Mouse (Mus musculus) MEL (cell line): ENCODE data around the gene Pla2g3.

Experiments
- CHD2 ChIP-seq: IDR thresholded peaks from 2 replicates; pipeline ENCODE4 v1.6.1; 2011; ENCODE audit warnings: low read length, improper control_type of control experiment
- CTCF ChIP-seq, 3 experiments: IDR thresholded peaks in 2 of 3; conservative IDR thresholded peaks in 1 of 3; 2 replicates each; pipeline ENCODE4 v1.5.1; 2011 to 2012; ENCODE audit warnings: low read length in 3 of 3, low read depth in 2 of 3, mild to moderate bottlenecking in 2 of 3, improper control_type of control experiment in 1 of 3, inconsistent platforms in 1 of 3, mixed read lengths in 1 of 3, moderate library complexity in 1 of 3; ENCODE audit not compliant: control insufficient read depth in 1 of 3, insufficient read depth in 1 of 3, poor library complexity in 1 of 3, severe bottlenecking in 1 of 3
- E2F4 ChIP-seq: IDR thresholded peaks from 2 replicates; pipeline ENCODE4 v1.6.1; 2011; ENCODE audit warnings: low read depth, low read length, improper control_type of control experiment, borderline replicate concordance
- EP300 ChIP-seq, 2 experiments: IDR thresholded peaks; 2 replicates each; pipeline ENCODE4 v1.6.1; 2011; ENCODE audit warnings: improper control_type of control experiment in 2 of 2, low read length in 2 of 2, low read depth in 1 of 2, mild to moderate bottlenecking in 1 of 2
- HCFC1 ChIP-seq: IDR thresholded peaks from 2 replicates; pipeline ENCODE4 v1.6.1; 2012; ENCODE audit warnings: low read depth, mild to moderate bottlenecking, inconsistent platforms, low read length, improper control_type of control experiment, moderate library complexity
- MAX ChIP-seq: IDR thresholded peaks from 2 replicates; pipeline ENCODE4 v1.6.1; 2011; ENCODE audit warnings: low read length, improper control_type of control experiment
- MAZ ChIP-seq: IDR thresholded peaks from 2 replicates; pipeline ENCODE4 v1.6.1; 2012; ENCODE audit warnings: low read depth, mild to moderate bottlenecking, inconsistent platforms, low read length, improper control_type of control experiment
- MEF2A ChIP-seq: IDR thresholded peaks from 2 replicates; pipeline ENCODE4 v1.6.1; 2014; ENCODE audit warnings: low read depth, mild to moderate bottlenecking, inconsistent platforms, low read length, improper control_type of control experiment; ENCODE audit not compliant: poor library complexity, insufficient replicate concordance, severe bottlenecking; ENCODE audit errors: extremely low read depth
- MXI1 ChIP-seq: IDR thresholded peaks from 2 replicates; pipeline ENCODE4 v1.6.1; 2011; ENCODE audit warnings: mild to moderate bottlenecking, low read depth, low read length, improper control_type of control experiment
- NELFE ChIP-seq: IDR thresholded peaks from 2 replicates; pipeline ENCODE4 v1.6.1; 2011; ENCODE audit warnings: low read depth, low read length, improper control_type of control experiment
- POLR2A ChIP-seq, 2 experiments: IDR thresholded peaks; 2 replicates each; pipeline ENCODE4 v1.6.1; 2011 to 2012; ENCODE audit warnings: low read length in 2 of 2, mild to moderate bottlenecking in 2 of 2, control low read depth in 1 of 2, improper control_type of control experiment in 1 of 2, low read depth in 1 of 2, moderate library complexity in 1 of 2; ENCODE audit not compliant: control insufficient read depth in 1 of 2, insufficient read depth in 1 of 2, poor library complexity in 1 of 2
- SMC3 ChIP-seq: IDR thresholded peaks from 2 replicates; pipeline ENCODE4 v1.6.1; 2011; ENCODE audit warnings: low read depth, low read length, improper control_type of control experiment
- UBTF ChIP-seq: IDR thresholded peaks from 2 replicates; pipeline ENCODE4 v1.6.1; 2012; ENCODE audit warnings: low read depth, mild to moderate bottlenecking, inconsistent platforms, low read length, improper control_type of control experiment, moderate library complexity, borderline replicate concordance; ENCODE audit not compliant: insufficient read depth
- ZNF384 ChIP-seq: IDR thresholded peaks from 2 replicates; pipeline ENCODE4 v1.6.1; 2012; ENCODE audit warnings: low read depth, mild to moderate bottlenecking, inconsistent platforms, low read length, improper control_type of control experiment

GRCm38 (mm10) chr11:3496756-3497155, 8.7 kb downstream of the Pla2g3 start:
- TF ChIP-seq EP300 (IDR thresholded peaks at IDR 0.05; ENCODE audit: low read depth in 1 of 2, low read length in 2 of 2) (no peak), ZNF384 (no peak), SMC3 (no peak), MAZ (no peak), POLR2A (IDR thresholded peaks at IDR 0.05; ENCODE audit: control insufficient read depth in 1 of 2, insufficient read depth in 1 of 2, low read depth in 1 of 2, low read length in 2 of 2, poor library complexity in 1 of 2) (no peak), CTCF (IDR thresholded peaks at IDR 0.05 in 2 of 3, conservative IDR thresholded peaks at IDR 0.05 in 1 of 3; ENCODE audit: control insufficient read depth in 1 of 3, insufficient read depth in 1 of 3, low read depth in 2 of 3, low read length in 3 of 3, poor library complexity in 1 of 3, severe bottlenecking in 1 of 3) (no peak), UBTF (no peak), E2F4 (no peak), HCFC1 (no peak), MAX (no peak), MEF2A (no peak), MXI1 (no peak), NELFE (no peak), CHD2 (no peak)
